Mouse (Mus musculus): ENCODE results near the gene Gm8024. TPM values are rescaled to one million over a fixed set of nuclear protein-coding genes. Genes with fewer than 3 reads are reported as not detected.

The Gm8024 gene
- polyA plus RNA-seq (2012; rRNA removed), result not detected in 2 replicates

DNA sequence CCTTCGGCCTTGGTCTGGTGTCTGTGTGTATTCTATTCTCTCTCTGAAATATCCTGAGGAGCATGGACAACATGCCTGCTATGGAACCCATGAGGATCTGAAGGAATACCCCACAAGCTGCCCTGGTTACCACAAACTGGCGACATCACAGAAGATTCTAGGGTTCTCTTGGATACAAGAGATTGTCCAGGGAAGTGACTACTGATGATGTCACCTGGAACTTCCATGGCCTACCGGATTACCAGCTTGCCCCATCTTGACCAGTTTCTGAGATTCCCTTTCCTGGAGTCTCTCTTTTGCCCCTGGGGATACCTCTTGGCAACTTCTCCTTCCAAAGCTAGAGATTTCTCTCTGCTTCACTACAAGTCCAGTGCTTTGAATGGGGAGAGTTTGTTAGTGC, at the start of gene Gm8024:
Gene Gm8024 (minus strand): TSS at position 101 of the 400 bp plus-strand sequence.

DNA sequence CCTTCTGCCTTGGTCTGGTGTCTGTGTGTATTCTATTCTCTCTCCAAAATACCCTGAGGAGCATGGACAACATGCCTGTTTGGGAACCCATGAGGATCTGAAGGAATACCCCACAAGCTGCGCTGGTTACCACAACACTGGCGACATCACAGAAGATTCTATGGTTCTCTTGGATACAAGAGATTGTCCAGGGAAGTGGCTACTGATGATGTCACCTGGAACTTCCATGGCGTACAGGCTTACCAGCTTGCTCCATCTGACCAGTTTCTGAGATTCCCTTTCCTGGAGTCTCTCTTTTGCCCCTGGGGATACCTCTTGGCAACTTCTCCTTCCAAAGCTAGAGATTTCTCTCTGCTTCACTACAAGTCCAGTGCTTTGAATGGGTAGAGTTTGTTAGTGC, 21.8 kb downstream of the Gm8024 start, which contains the start of gene Gm8020:
Gene Gm8020 (minus strand): TSS at position 101 of the 400 bp plus-strand sequence.

Other genes with a start within 250 kb of the Gm8024 start
- gene Gm9611, start 226.9 kb downstream of the Gm8024 start, polyA plus RNA-seq (2012; rRNA removed), result not detected in 2 replicates
- not detected in 2 replicates for gene Gm7995, start 214.1 kb downstream of the Gm8024 start, polyA plus RNA-seq (2012; rRNA removed)
- gene Gm8005, start 84.6 kb downstream of the Gm8024 start, polyA plus RNA-seq (2012; rRNA removed), result not detected in 2 replicates
- not detected in 2 replicates for gene Gm8011, start 60.4 kb downstream of the Gm8024 start, polyA plus RNA-seq (2012; rRNA removed)
- not detected in 2 replicates for gene Gm8020, start 21.9 kb downstream of the Gm8024 start, polyA plus RNA-seq (2012; rRNA removed)
- not detected in 2 replicates for gene Gm17124, start 75.6 kb upstream of the Gm8024 start, polyA plus RNA-seq (2012; rRNA removed)
- not detected in 2 replicates for gene Gm3633, start 117.6 kb upstream of the Gm8024 start, polyA plus RNA-seq (2012; rRNA removed)
- gene Gm10378, start 131.7 kb upstream of the Gm8024 start, polyA plus RNA-seq (2012; rRNA removed), result not detected in 2 replicates
- gene Gm3015, start 244.5 kb upstream of the Gm8024 start, polyA plus RNA-seq (2012; rRNA removed), result not detected in 2 replicates

Data from stomach, adult 2 months (tissue).